Mouse (Mus musculus): ENCODE measurements around the gene Scimp.

GRCm38 (mm10) chr11:70809011-70809410 lies 3.4 kb downstream of the Scimp start:
- TF ChIP-seq GATA1 (IDR thresholded peaks at IDR 0.05; ENCODE audit: borderline replicate concordance, low read length) (no peak), CTCF (IDR thresholded peaks at IDR 0.05; ENCODE audit: low read depth, low read length) (no peak), TAL1 (conservative IDR thresholded peaks at IDR 0.05; ENCODE audit: low read depth, low read length) (no peak), GATA2 (IDR thresholded peaks at IDR 0.05; ENCODE audit: borderline replicate concordance, low read depth, low read length) (no peak)
